Comparison of ENCODE assay signal across 13 mouse cellular contexts in the genomic region with DNA sequence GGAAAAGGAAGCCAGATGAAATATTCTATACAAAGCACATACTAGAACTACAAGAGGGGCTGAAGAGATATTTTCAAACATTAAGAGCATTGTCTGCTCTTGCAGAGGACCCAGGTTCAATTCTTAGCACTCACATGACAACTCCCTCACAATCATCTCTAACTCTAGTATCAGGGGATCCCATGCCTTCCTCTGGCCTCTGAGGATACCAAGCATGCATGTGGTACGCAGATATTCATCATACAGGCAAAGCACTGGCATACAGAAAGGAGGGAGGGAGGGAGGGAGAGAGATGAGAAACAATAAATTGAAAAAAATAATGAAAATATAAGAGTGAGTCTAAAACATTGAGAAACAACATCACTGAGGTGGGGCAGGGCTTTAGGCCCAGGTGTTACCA.
"Had no signal": no experiment of that assay in that cellular context is flagged by ENCODE, and none has a peak within 500 bp of the region (broad histone marks: within the 10 kb centered on the region; RNA-seq: fewer than 3 reads in every experiment).

No protein-coding gene starts in this region.

- H3K4me1 ChIP-seq: midbrain, embryonic 15.5 days had no signal

- ATAC-seq: intestine, embryonic 15.5 days; midbrain, embryonic 15.5 days had no signal

- H3K27ac ChIP-seq: intestine, embryonic 15.5 days; limb, embryonic 12.5 days; lung, embryonic 15.5 days; midbrain, embryonic 15.5 days; neural tube, embryonic 12.5 days had no signal

- H3K4me3 ChIP-seq: intestine, embryonic 15.5 days; limb, embryonic 12.5 days; lung, embryonic 15.5 days; midbrain, embryonic 15.5 days; neural tube, embryonic 12.5 days had no signal

- DNase-seq: kidney, adult 18-20 months; kidney, postnatal 14 days; layer of hippocampus, postnatal 36 days; right cerebral cortex, postnatal 4 days; spleen, adult 18-20 months; thymus, adult 18-20 months; thymus, postnatal 25 days had no signal

- H3K9ac ChIP-seq: intestine, embryonic 15.5 days; limb, embryonic 12.5 days; lung, embryonic 15.5 days; midbrain, embryonic 15.5 days; neural tube, embryonic 12.5 days had no signal

- H3K4me2 ChIP-seq: intestine, embryonic 15.5 days; limb, embryonic 12.5 days; lung, embryonic 15.5 days; midbrain, embryonic 11.5 days; midbrain, embryonic 15.5 days; neural tube, embryonic 12.5 days had no signal

- H3K36me3 ChIP-seq: intestine, embryonic 15.5 days; limb, embryonic 12.5 days; lung, embryonic 15.5 days; midbrain, embryonic 15.5 days; neural tube, embryonic 12.5 days had no signal

- H3K9me3 ChIP-seq: intestine, embryonic 15.5 days; limb, embryonic 12.5 days; lung, embryonic 15.5 days; midbrain, embryonic 15.5 days; neural tube, embryonic 12.5 days had no signal

- H3K27me3 ChIP-seq: intestine, embryonic 15.5 days; limb, embryonic 12.5 days; lung, embryonic 15.5 days; midbrain, embryonic 15.5 days; neural tube, embryonic 12.5 days had no signal
